Mouse (Mus musculus) C2C12 (cell line): ENCODE results near the gene Leo1. TPM values are rescaled to one million over a fixed set of nuclear protein-coding genes. Genes with fewer than 3 reads are reported as not detected.
A peak's percentile ranks its signal among the peaks of the same experiment; 100 is the strongest.

Experiments
- H3K27me3 ChIP-seq: one replicate; pipeline ENCODE4 v1.6.1; 2011; ENCODE audit not compliant: control insufficient read depth, insufficient read depth, insufficient read length
- H3K36me3 ChIP-seq: one replicate; pipeline ENCODE4 v1.6.1; 2011; ENCODE audit not compliant: control insufficient read depth, insufficient read depth
- H3K4me3 ChIP-seq: one replicate; pipeline ENCODE4 v1.5.1; 2011; ENCODE audit warnings: mild to moderate bottlenecking, control low read depth; ENCODE audit not compliant: poor library complexity, insufficient read depth, severe bottlenecking
- H3K79me2 ChIP-seq: one replicate; pipeline ENCODE4 v1.6.1; 2011; ENCODE audit not compliant: control insufficient read depth, insufficient read depth
- H3K79me3 ChIP-seq: one replicate; pipeline ENCODE4 v1.6.1; 2011; ENCODE audit warnings: low read depth, control low read depth
- H3ac ChIP-seq: one replicate; pipeline ENCODE3; 2011; ENCODE audit warnings: low read depth; ENCODE audit not compliant: control insufficient read depth, insufficient read length
- CEBPB ChIP-seq: IDR thresholded peaks from one replicate; pipeline ENCODE4 v1.6.1; 2011; ENCODE audit warnings: low read depth, mild to moderate bottlenecking, control low read depth, moderate library complexity
- CTCF ChIP-seq: IDR thresholded peaks from one replicate; pipeline ENCODE4 v1.5.1; 2011; ENCODE audit not compliant: control insufficient read depth, insufficient read depth, insufficient read length
- FOSL1 ChIP-seq: IDR thresholded peaks from one replicate; pipeline ENCODE4 v1.8.0; 2011; ENCODE audit warnings: mild to moderate bottlenecking, low read length; ENCODE audit not compliant: poor library complexity, insufficient read depth, severe bottlenecking
- MAX ChIP-seq: IDR thresholded peaks from one replicate; pipeline ENCODE4 v1.6.1; 2011; ENCODE audit warnings: mild to moderate bottlenecking, control low read depth
- MYOD1 ChIP-seq: IDR thresholded peaks from one replicate; pipeline ENCODE4 v1.6.1; 2011; ENCODE audit warnings: low read depth; ENCODE audit not compliant: control insufficient read depth, insufficient read length
- MYOG ChIP-seq: IDR thresholded peaks from one replicate; pipeline ENCODE4 v1.6.1; 2011; ENCODE audit not compliant: control insufficient read depth, insufficient read length; ENCODE audit errors: extremely low read depth
- USF1 ChIP-seq: IDR thresholded peaks from one replicate; pipeline ENCODE4 v1.6.1; 2011; ENCODE audit warnings: low read depth, mild to moderate bottlenecking, control low read depth, moderate library complexity
- polyA plus RNA-seq: library from polyadenylated mRNA; unstranded; fragments of >200 nt; fragmentation: generic; extraction: Trizol; gene quantifications from one replicate; pipeline ENCODE4 v1.2.1, GENCODE M21; 2012; ENCODE audit warnings: missing spikeins

Leo1 gene
- polyA plus RNA-seq, 1 experiment = 16.4 TPM

DNA sequence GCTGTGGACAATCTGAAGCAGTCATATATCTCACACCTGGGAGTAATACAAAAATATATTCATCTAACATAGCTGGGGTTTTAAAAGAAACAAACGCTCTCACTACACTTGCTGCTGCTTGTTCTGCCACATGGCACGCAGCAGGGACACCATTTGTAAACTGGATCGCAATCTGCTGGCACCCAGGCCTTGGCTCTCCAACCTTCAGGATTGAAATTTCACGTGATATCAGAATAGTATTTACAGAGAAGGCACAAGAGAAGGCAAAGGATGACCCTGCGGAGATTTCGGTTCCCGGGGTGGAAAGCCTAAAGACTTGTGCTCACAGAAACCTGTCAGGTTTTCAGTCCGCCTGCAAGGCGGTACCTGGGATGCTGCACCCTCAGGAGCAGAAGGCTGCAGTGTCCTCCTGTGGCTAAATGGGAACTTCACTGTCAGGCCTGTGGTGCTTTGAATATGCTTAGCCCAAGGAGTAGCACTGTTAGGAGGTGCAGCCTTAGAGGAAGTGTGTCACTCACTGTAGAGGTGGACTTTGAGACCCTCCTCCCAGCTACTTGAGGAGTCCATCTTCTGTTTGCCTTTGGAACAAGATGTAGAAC lies 53.2 kb downstream of the Leo1 start:
- no peak overlapping the region for H3ac ChIP-seq
- H3K79me3 ChIP-seq = no peaks in the 10 kb centered on the region
- no peaks in the 10 kb centered on the region for H3K79me2 ChIP-seq
- H3K4me3 ChIP-seq = no peak overlapping the region
- TF ChIP-seq FOSL1 (no peak), MYOG (no peak), MAX (no peak), USF1 (no peak), MYOD1 (no peak), CTCF (no peak)
- no peaks in the 10 kb centered on the region for H3K27me3 ChIP-seq
- no peaks in the 10 kb centered on the region for H3K36me3 ChIP-seq

DNA sequence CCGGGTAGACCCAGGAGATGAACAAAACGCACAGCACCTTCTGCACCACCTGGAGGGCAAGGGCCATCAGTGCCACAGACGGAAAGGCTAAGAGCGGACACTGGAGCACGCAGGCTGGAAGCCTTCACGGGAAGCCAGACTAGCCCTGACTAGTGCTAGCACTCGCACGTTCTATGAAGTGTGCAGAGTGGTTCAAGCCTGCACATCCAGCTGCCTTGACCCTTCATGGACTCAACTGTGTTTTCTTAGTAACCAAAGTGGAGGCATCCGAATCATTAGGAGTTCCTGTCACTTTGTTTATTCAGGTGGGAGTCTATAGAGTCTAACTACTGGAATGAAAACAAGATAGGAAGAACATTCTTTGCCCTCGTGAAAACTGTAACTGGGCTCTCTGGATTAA lies 54.6 kb downstream of the Leo1 start:
- no peak overlapping the region for H3K4me3 ChIP-seq
- no peak overlapping the region for H3ac ChIP-seq
- TF ChIP-seq USF1 = no peak
- no peak for TF ChIP-seq MAX
- no peak for TF ChIP-seq MYOG
- TF ChIP-seq MYOD1 = no peak
- no peak for TF ChIP-seq CTCF
- TF ChIP-seq FOSL1 = no peak
- TF ChIP-seq CEBPB = no peak
- H3K36me3 ChIP-seq = no peaks in the 10 kb centered on the region
- H3K79me2 ChIP-seq = no peaks in the 10 kb centered on the region
- H3K79me3 ChIP-seq = no peaks in the 10 kb centered on the region
- no peaks in the 10 kb centered on the region for H3K27me3 ChIP-seq

DNA sequence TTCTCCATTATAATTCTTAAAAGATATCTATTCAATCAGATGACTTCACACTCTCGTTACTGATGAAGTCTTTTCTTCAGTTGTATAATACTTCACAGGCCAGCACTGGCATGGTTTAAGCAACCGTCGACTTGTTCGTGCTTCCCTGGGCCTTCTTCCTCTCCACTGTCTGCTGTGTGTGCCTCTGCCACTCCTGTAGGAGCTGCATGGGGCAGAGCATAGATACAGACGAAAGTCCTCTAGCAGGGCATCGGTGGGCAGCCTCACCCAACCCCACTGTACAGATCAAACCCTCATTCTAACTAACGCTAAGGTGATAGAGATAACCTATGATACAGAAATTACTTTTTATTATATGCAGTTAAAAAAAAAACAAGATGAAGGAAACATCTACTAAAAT lies 57.2 kb downstream of the Leo1 start:
- no peak overlapping the region for H3K4me3 ChIP-seq
- H3K27me3 ChIP-seq = no peaks in the 10 kb centered on the region
- H3K36me3 ChIP-seq = peaks cover 8% of the 10 kb centered on the region
- no peaks in the 10 kb centered on the region for H3K79me2 ChIP-seq
- TF ChIP-seq USF1 = no peak
- TF ChIP-seq FOSL1 = no peak
- no peak for TF ChIP-seq MYOG
- no peak for TF ChIP-seq CEBPB
- TF ChIP-seq MYOD1 = no peak
- TF ChIP-seq MAX = no peak
- no peak for TF ChIP-seq CTCF
- H3ac ChIP-seq = no peak overlapping the region
- no peaks in the 10 kb centered on the region for H3K79me3 ChIP-seq

DNA sequence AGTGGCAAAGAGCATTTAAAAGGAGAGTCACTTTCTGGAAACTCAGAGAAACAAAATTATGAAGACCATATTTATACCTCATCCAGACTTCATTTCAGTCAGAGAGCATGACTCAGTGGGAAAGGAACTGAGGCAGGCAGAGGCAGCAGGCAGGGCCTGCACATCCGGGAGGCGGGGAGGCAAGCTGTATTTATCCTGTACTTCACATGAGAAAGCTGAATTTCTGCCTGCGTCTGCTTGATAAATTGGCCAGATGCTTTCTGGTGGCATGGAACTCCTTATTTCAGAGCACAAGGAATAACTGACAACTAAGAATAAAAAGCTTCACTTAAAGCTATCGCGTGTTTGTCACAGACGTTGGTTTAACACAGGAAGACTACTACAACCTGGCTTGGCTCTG lies 63.0 kb downstream of the Leo1 start:
- peaks cover 41% of the 10 kb centered on the region for H3K36me3 ChIP-seq
- no peak overlapping the region for H3ac ChIP-seq

DNA sequence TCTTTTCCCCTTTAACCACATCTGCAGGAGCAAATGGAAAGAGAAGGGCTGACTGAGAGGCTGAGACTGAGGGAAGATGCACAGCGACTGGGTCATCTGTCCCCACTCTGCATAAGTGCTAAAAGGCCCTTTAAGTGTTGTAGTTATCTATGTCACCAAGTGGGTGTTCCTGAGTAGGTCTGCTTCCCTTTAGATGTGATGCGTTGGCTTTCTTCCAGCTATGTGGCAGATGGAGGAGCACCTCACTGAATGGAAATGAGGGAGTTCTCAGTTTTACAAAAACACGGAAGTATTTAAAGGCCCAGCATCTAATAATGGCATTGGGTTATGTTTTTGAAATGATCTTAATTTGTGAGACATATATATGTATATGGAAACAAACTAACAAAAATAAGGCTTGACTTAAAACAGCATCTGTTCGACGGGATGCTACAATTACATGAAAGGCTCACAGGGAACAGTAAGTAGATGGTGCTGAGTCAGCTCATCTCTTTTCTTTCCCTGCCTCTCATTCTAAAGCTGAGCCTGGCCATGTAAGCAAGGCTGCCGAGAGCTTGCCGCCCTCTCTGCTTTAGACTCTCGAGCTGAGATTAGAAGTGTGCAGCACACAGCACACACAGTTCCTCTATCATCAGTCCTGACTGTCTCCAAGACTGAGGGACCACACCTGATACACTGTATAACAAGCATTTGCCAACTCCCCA lies 70.1 kb downstream of the Leo1 start:
- no peak overlapping the region for H3ac ChIP-seq
- no peaks in the 10 kb centered on the region for H3K79me2 ChIP-seq
- no peaks in the 10 kb centered on the region for H3K27me3 ChIP-seq
- peaks cover 35% of the 10 kb centered on the region for H3K36me3 ChIP-seq
- no peak for TF ChIP-seq FOSL1
- TF ChIP-seq USF1 = no peak
- TF ChIP-seq MYOG = no peak
- no peak for TF ChIP-seq CTCF
- no peak for TF ChIP-seq MYOD1
- no peak for TF ChIP-seq MAX
- no peak for TF ChIP-seq CEBPB
- H3K79me3 ChIP-seq = no peaks in the 10 kb centered on the region
- H3K4me3 ChIP-seq = no peak overlapping the region

More for the DNA sequence above, 63.0 kb downstream of the Leo1 start:
- Histone ChIP-seq H3K27me3 (no peaks in the 10 kb centered on the region), H3K79me2 (no peaks in the 10 kb centered on the region), H3K4me3 (no peak overlapping the region), H3K79me3 (no peaks in the 10 kb centered on the region)
- TF ChIP-seq FOSL1 = no peak
- TF ChIP-seq CTCF = no peak
- TF ChIP-seq MYOG = no peak

DNA sequence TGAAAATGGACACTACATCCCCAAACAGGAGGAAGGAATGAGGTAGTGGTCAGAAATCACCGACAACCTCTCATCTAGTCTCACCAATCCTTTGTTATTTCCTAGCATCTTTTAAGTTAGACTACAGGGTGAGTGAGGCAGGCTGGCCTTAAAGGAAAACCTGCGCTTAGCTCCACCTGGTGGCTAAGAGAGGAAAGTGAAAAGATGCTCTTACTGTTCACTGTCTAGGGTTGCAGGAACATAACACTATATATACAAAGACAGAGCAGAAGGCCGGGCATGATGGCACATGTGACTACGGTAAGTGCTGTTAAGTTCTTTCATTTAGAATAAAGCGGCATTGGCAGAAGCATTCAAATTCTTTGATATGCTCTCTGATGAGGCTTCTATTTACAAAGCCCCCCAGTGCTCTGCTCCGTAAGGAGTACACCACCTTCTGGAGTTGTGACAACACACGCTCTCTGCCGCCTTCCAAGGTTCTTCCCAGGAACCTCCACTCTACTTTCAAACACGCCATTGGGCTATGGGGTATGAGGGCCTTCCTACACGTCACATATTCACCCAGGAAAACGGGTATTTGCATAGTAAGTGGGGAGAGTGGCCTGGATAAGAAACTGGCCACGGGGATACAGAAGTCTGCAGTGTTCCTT lies 74.3 kb downstream of the Leo1 start:
- Histone ChIP-seq H3ac (no peak overlapping the region), H3K4me3 (no peak overlapping the region), H3K36me3 (peaks cover 7% of the 10 kb centered on the region), H3K79me2 (no peaks in the 10 kb centered on the region), H3K27me3 (no peaks in the 10 kb centered on the region), H3K79me3 (no peaks in the 10 kb centered on the region)
- no peak for TF ChIP-seq MYOG
- TF ChIP-seq CEBPB = no peak
- TF ChIP-seq CTCF = peak; percentile 36

Other genes starting within 250 kb of the Leo1 start
- gene Myo5c, start 209.5 kb upstream of the Leo1 start, polyA plus RNA-seq = 0.01 TPM
- 7.2 TPM for gene Gnb5, start 135.2 kb upstream of the Leo1 start, polyA plus RNA-seq
- gene Bcl2l10, start 93.8 kb upstream of the Leo1 start, polyA plus RNA-seq = not detected
- gene Mapk6, start 31.5 kb upstream of the Leo1 start, polyA plus RNA-seq = 44.8 TPM
- 14.7 TPM for gene Tmod3, start 118.1 kb downstream of the Leo1 start, polyA plus RNA-seq
- gene Tmod2, start 169.8 kb downstream of the Leo1 start, polyA plus RNA-seq = 0.27 TPM
- 11.1 TPM for gene Lysmd2, start 184.2 kb downstream of the Leo1 start, polyA plus RNA-seq
- not detected for gene Scg3, start 242.5 kb downstream of the Leo1 start, polyA plus RNA-seq